Mouse (Mus musculus) liver, embryonic 12.5 days (tissue): Measurements from ENCODE around the gene Kif28. TPM values are rescaled to one million over a fixed set of nuclear protein-coding genes. Genes with fewer than 3 reads are reported as not detected.
A peak's percentile ranks its signal among the peaks of the same experiment; 100 is the strongest.
"Not testable (repeated sequence)": the region's sequence is repeated elsewhere in the genome, so short reads cannot be mapped to it uniquely, and the experiment has no call there.

Source experiments
- ATAC-seq: fragments of 200-750 bp; cut with Nextera tagmentation; 2 replicates; pipeline ENCODE4 v1.8.0; 2017; ENCODE audit warnings: moderate number of reproducible peaks, mild to moderate bottlenecking, moderate library complexity
- H3K27ac ChIP-seq: fragments of 300-500 bp; sonication (generic); 2 replicates; pipeline ENCODE4 v1.5.1; 2016; ENCODE audit warnings: mild to moderate bottlenecking
- H3K27me3 ChIP-seq: fragments of 300-500 bp; sonication (generic); replicated peaks from 2 replicates; pipeline ENCODE4 v1.6.1; 2016; ENCODE audit warnings: mild to moderate bottlenecking, moderate library complexity
- H3K36me3 ChIP-seq: fragments of 300-500 bp; sonication (generic); 2 replicates; pipeline ENCODE4 v1.6.1; 2016; ENCODE audit warnings: mild to moderate bottlenecking, moderate library complexity
- H3K4me1 ChIP-seq: fragments of 300-500 bp; sonication (generic); 2 replicates; pipeline ENCODE4 v1.6.1; 2016
- H3K4me2 ChIP-seq: fragments of 300-500 bp; sonication (generic); 2 replicates; pipeline ENCODE4 v1.6.1; 2016; ENCODE audit warnings: mild to moderate bottlenecking, moderate library complexity
- H3K4me3 ChIP-seq: fragments of 300-500 bp; sonication (generic); 2 replicates; pipeline ENCODE4 v1.5.1; 2016; ENCODE audit warnings: mild to moderate bottlenecking, moderate library complexity
- H3K9ac ChIP-seq: fragments of 300-500 bp; sonication (generic); 2 replicates; pipeline ENCODE4 v1.6.1; 2016; ENCODE audit warnings: mild to moderate bottlenecking, moderate library complexity
- H3K9me3 ChIP-seq: fragments of 300-500 bp; sonication (generic); replicated peaks from 2 replicates; pipeline ENCODE4 v1.6.1; 2016; ENCODE audit warnings: mild to moderate bottlenecking, moderate library complexity
- WGBS: fragments of 180-500 bp; shearing (Covaris S2); methylation state at CpG from one replicate; pipeline ENCODE4 v1.1.7; 2016; ENCODE audit not compliant: insufficient replicate concordance; 5-methylcytosine and 5-hydroxymethylcytosine counted together
- polyA plus RNA-seq: library from polyadenylated mRNA; unstranded; fragments of >200 nt; fragmentation: Nextera tagmentation; extraction: Ambion mirVana; gene quantifications from 2 replicates; pipeline ENCODE4 v1.2.1, GENCODE M21; 2016

The Kif28 gene
- polyA plus RNA-seq, 1 experiment from 2014 or later = not detected

GRCm38 (mm10) chr1:179734500-179735474 lies 10.3 kb downstream of the Kif28 start:
- no peak overlapping the region for H3K27ac ChIP-seq
- no peaks in the 10 kb centered on the region for H3K9me3 ChIP-seq
- H3K4me2 ChIP-seq = peak overlapping the region; percentile 49
- WGBS = 19% methylated on average over 15 of the region's 15 CpGs
- H3K4me1 ChIP-seq = peaks cover 4% of the 10 kb centered on the region; the same call in 1 of the 2 replicates
- no peak overlapping the region for H3K9ac ChIP-seq
- no peaks in the 10 kb centered on the region for H3K36me3 ChIP-seq
- peak overlapping the region; percentile 11; the same call in 1 of the 2 replicates for H3K4me3 ChIP-seq
- peak; percentile 52; the same call in 1 of the 2 replicates for ATAC-seq
- H3K27me3 ChIP-seq = peaks cover 13% of the 10 kb centered on the region; the same call in 1 of the 2 replicates

GRCm38 (mm10) chr1:179731391-179731790 lies 13.7 kb downstream of the Kif28 start:
- H3K4me2 ChIP-seq = no peak overlapping the region
- H3K9ac ChIP-seq = no peak overlapping the region
- peaks cover 4% of the 10 kb centered on the region; the same call in 1 of the 2 replicates for H3K4me1 ChIP-seq
- 0 out of 2 replicates have a peak, but pooled peaks cover 4% of the 10 kb centered on the region for H3K9me3 ChIP-seq
- peaks cover 13% of the 10 kb centered on the region; the same call in 1 of the 2 replicates for H3K27me3 ChIP-seq
- no peaks in the 10 kb centered on the region for H3K36me3 ChIP-seq
- ATAC-seq = no peak
- no peak overlapping the region for H3K27ac ChIP-seq
- no peak overlapping the region for H3K4me3 ChIP-seq
- WGBS = 65% methylated on average over 3 of the region's 3 CpGs

GRCm38 (mm10) chr1:179728661-179729060 lies 16.4 kb downstream of the Kif28 start:
- H3K4me1 ChIP-seq = no peaks in the 10 kb centered on the region
- peaks cover 13% of the 10 kb centered on the region; the same call in 1 of the 2 replicates for H3K27me3 ChIP-seq
- 0 out of 2 replicates have a peak, but pooled peaks cover 4% of the 10 kb centered on the region for H3K9me3 ChIP-seq
- no peak overlapping the region for H3K9ac ChIP-seq
- ATAC-seq = no peak
- 74% methylated on average over 10 of the region's 10 CpGs for WGBS
- H3K27ac ChIP-seq = no peak overlapping the region
- H3K4me3 ChIP-seq = no peak overlapping the region
- H3K4me2 ChIP-seq = no peak overlapping the region
- no peaks in the 10 kb centered on the region for H3K36me3 ChIP-seq

DNA sequence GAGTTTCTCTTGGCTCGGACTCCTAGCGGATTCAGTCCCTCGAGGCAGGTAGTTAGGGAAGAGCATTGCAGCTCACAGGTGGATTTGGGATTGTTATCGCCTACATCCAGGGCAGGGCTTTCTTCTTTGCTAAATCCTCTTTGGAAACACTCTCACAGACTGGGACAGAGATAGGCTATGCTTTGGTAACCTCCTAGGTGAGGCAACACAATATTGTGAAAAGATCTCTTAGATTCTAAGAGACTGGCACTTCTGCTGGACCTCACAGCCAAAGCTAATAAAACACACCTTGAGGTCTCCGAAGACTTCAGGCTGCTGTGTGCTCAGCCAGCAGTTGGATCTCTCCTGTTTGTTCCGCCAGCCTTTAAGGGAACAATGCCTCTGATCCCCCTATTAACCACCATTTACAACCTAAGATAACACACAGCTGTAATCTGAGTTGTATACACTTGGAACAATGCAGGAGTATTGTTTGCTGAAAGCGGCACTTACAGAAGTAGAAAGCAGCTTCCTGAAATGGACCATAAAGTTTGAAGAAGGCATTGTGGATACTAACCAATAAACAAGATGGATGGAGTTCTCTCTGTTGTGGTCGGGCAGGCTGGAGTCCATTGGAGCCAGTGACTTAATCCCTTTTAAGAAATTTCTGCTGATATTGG lies 22.1 kb downstream of the Kif28 start:
- 60% methylated on average over 8 of the region's 8 CpGs for whole genome bisulfite sequencing
- no peaks in the 10 kb centered on the region for H3K9me3 ChIP-seq
- no peak for ATAC-seq

DNA sequence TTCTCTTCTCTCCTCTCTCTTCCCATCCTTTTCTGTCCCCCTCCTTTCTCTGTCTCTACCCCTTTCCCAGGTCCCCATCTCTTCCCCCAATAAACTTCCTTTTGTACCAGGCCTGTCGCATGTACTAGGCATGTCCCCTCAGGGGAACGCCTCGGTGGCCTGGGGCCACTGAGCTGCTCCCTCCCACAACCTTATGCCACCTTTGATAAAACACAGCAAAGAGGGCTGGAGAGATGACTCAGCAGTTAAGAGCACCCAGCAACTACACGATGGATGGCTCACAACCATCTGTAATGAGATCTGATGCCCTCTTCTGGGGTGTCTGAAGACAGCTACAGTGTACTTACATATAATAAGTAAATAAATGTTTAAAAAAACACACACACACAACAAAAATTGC lies 29.3 kb downstream of the Kif28 start:
- WGBS = 44% methylated on average over 4 of the region's 4 CpGs
- Histone ChIP-seq H3K27ac (peak overlapping the region; percentile 64), H3K27me3 (no peaks in the 10 kb centered on the region), H3K4me2 (no peak overlapping the region), H3K36me3 (no peaks in the 10 kb centered on the region), H3K4me3 (no peak overlapping the region), H3K4me1 (peaks cover 12% of the 10 kb centered on the region), H3K9ac (no peak overlapping the region), H3K9me3 (peaks cover 10% of the 10 kb centered on the region; the same call in 1 of the 2 replicates)
- ATAC-seq = peak; percentile 92

More for the DNA sequence above, 22.1 kb downstream of the Kif28 start:
- H3K4me3 ChIP-seq = no peak overlapping the region
- no peaks in the 10 kb centered on the region for H3K36me3 ChIP-seq
- H3K27ac ChIP-seq = no peak overlapping the region
- H3K4me1 ChIP-seq = no peaks in the 10 kb centered on the region
- H3K27me3 ChIP-seq = no peaks in the 10 kb centered on the region; the same call in 1 of the 2 replicates
- no peak overlapping the region for H3K4me2 ChIP-seq
- H3K9ac ChIP-seq = no peak overlapping the region

GRCm38 (mm10) chr1:179715289-179715688 lies 29.8 kb downstream of the Kif28 start:
- WGBS = 58% methylated on average over 2 of the region's 4 CpGs
- not testable (repeated sequence) for H3K9ac ChIP-seq, H3K27me3 ChIP-seq, H3K4me2 ChIP-seq, H3K4me3 ChIP-seq, H3K36me3 ChIP-seq
- peak; percentile 73 for ATAC-seq
- Histone ChIP-seq H3K27ac (peak overlapping the region; percentile 64), H3K9me3 (peaks cover 10% of the 10 kb centered on the region; the same call in 1 of the 2 replicates), H3K4me1 (peaks cover 12% of the 10 kb centered on the region)

- 69% methylated on average over 3 of the region's 3 CpGs for WGBS
Measured at GRCm38 (mm10) chr1:179713367-179713766, 31.7 kb downstream of the Kif28 start.

DNA sequence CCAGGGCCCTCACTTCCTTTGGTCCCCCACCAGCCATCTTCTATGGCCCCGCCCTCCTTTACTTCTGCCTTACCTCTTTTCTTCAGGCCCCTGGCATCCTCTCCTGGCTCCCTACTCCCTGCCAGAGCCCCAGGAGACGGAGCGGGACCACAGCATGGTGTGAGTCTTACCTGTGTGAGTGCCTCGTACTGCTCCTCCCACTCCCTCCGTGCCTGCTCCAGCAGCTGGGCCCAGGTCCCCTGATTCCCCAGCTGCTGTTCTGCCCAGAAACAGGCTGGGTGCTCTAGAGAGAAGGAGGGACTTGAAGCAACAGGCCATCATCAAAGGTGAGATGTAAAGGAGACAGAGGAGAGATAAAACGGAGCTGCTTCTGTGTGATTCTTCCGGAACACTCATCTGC lies 32.4 kb downstream of the Kif28 start:
- no peaks in the 10 kb centered on the region for H3K36me3 ChIP-seq
- no peak overlapping the region for H3K27ac ChIP-seq
- 70% methylated on average over 7 of the region's 7 CpGs for WGBS
- peaks cover 12% of the 10 kb centered on the region for H3K4me1 ChIP-seq
- no peak overlapping the region for H3K4me3 ChIP-seq
- H3K9ac ChIP-seq = no peak overlapping the region
- no peaks in the 10 kb centered on the region for H3K27me3 ChIP-seq
- H3K4me2 ChIP-seq = no peak overlapping the region
- peaks cover 10% of the 10 kb centered on the region; the same call in 1 of the 2 replicates for H3K9me3 ChIP-seq
- no peak for ATAC-seq

More at GRCm38 (mm10) chr1:179713367-179713766, 31.7 kb downstream of the Kif28 start:
- Histone ChIP-seq H3K27me3 (no peaks in the 10 kb centered on the region), H3K36me3 (no peaks in the 10 kb centered on the region), H3K9me3 (peaks cover 10% of the 10 kb centered on the region; the same call in 1 of the 2 replicates), H3K9ac (no peak overlapping the region), H3K4me3 (no peak overlapping the region), H3K4me1 (peaks cover 12% of the 10 kb centered on the region), H3K4me2 (no peak overlapping the region), H3K27ac (no peak overlapping the region)
- no peak for ATAC-seq

DNA sequence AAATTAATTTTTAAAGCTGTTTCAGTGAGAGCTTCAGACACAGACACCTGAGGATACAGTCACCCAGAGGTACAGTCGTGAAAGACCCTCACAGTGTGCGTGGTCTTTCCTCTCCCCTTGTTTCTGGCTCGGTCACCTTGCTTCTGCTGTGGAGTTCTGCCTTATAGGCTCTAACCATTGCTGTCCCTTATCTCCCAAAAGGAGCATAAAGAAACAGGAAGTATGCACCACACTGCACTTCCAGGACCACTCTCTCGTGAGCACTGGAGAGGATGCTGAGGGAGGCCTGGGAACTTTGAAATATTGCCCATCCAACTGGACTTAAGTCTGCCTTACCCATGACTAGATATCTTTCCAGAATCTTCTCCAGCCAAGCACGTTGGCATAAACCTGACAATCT lies 34.3 kb downstream of the Kif28 start:
- Histone ChIP-seq H3K9me3 (peaks cover 4% of the 10 kb centered on the region; the same call in 1 of the 2 replicates), H3K36me3 (no peaks in the 10 kb centered on the region), H3K9ac (no peak overlapping the region), H3K27ac (no peak overlapping the region), H3K4me2 (no peak overlapping the region), H3K27me3 (no peaks in the 10 kb centered on the region), H3K4me3 (no peak overlapping the region), H3K4me1 (peaks cover 4% of the 10 kb centered on the region)
- WGBS = 39% methylated on average over 5 of the region's 5 CpGs
- ATAC-seq = no peak

- Histone ChIP-seq H3K4me1 (peaks cover 2% of the 10 kb centered on the region), H3K9me3 (no peaks in the 10 kb centered on the region), H3K4me2 (no peak overlapping the region), H3K27me3 (no peaks in the 10 kb centered on the region), H3K4me3 (no peak overlapping the region), H3K9ac (no peak overlapping the region), H3K27ac (no peak overlapping the region), H3K36me3 (no peaks in the 10 kb centered on the region)
- ATAC-seq = no peak
- 55% methylated on average over 6 of the region's 6 CpGs for WGBS
Measured at GRCm38 (mm10) chr1:179709390-179709789, 35.7 kb downstream of the Kif28 start.

DNA sequence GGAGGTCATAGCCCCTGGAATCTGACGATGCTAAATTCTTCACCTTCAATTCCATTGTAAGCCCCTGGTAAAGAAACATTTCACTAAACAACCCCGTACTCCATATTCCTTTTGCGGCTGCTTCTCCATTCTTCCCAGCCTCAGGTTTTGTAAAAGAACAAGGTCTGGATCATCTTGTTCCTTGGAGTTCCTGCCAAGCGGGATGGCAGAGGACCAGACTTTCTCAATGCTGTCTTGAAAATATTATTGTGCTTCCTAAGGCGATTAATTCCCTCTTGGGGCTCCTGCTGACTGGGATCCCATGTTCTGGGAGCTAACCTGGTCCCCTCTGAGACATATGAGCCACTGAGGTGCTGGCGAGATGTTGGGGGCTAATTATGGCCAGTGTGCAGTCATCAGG lies 39.9 kb downstream of the Kif28 start:
- no peak overlapping the region for H3K4me2 ChIP-seq
- no peak overlapping the region for H3K4me3 ChIP-seq
- no peak overlapping the region for H3K27ac ChIP-seq
- peaks cover 10% of the 10 kb centered on the region for H3K4me1 ChIP-seq
- H3K9me3 ChIP-seq = no peaks in the 10 kb centered on the region
- no peaks in the 10 kb centered on the region for H3K27me3 ChIP-seq
- no peak for ATAC-seq
- no peaks in the 10 kb centered on the region for H3K36me3 ChIP-seq
- H3K9ac ChIP-seq = no peak overlapping the region
- WGBS = 78% methylated on average over 6 of the region's 6 CpGs
